Mouse (Mus musculus) embryonic facial prominence, embryonic 14.5 days (tissue): Measurements from ENCODE around the gene Macrod2. TPM values are rescaled to one million over a fixed set of nuclear protein-coding genes. Genes with fewer than 3 reads are reported as not detected.

Source experiments
- ATAC-seq: fragments of 200-750 bp; cut with Nextera tagmentation; 2 replicates; pipeline ENCODE4 v1.8.0; 2017; ENCODE audit warnings: low read depth, moderate number of reproducible peaks, moderate TSS enrichment
- DNase-seq: peaks from one replicate; pipeline ENCODE4 v3.0.0-alpha.2; 2015; ENCODE audit warnings: low spot score
- H3K27ac ChIP-seq: fragments of 300-500 bp; sonication (generic); replicated peaks from 2 replicates; pipeline ENCODE4 v1.5.1; 2014; ENCODE audit warnings: low read depth, mild to moderate bottlenecking, low read length, moderate library complexity
- H3K27me3 ChIP-seq: fragments of 300-500 bp; sonication (generic); replicated peaks from 2 replicates; pipeline ENCODE4 v1.6.1; 2014; ENCODE audit warnings: low read length; ENCODE audit not compliant: control insufficient read depth, insufficient read depth
- H3K36me3 ChIP-seq: fragments of 300-500 bp; sonication (generic); 2 replicates; pipeline ENCODE4 v1.6.1; 2014; ENCODE audit warnings: low read length, mixed read lengths; ENCODE audit not compliant: control insufficient read depth, insufficient read depth
- H3K4me1 ChIP-seq: fragments of 300-500 bp; sonication (generic); 2 replicates; pipeline ENCODE4 v1.6.1; 2014; ENCODE audit warnings: antibody characterized with exemption, low read length; ENCODE audit not compliant: control insufficient read depth, insufficient read depth
- H3K4me2 ChIP-seq: fragments of 300-500 bp; sonication (generic); 2 replicates; pipeline ENCODE4 v1.6.1; 2014; ENCODE audit warnings: low read depth, mild to moderate bottlenecking, low read length, moderate library complexity, mixed read lengths
- H3K4me3 ChIP-seq: fragments of 300-500 bp; sonication (generic); 2 replicates; pipeline ENCODE4 v1.5.1; 2014; ENCODE audit warnings: low read depth, mild to moderate bottlenecking, low read length
- H3K9ac ChIP-seq: fragments of 300-500 bp; sonication (generic); 2 replicates; pipeline ENCODE4 v1.6.1; 2014; ENCODE audit warnings: low read depth, mild to moderate bottlenecking, low read length, moderate library complexity, mixed read lengths
- H3K9me3 ChIP-seq: fragments of 300-500 bp; sonication (generic); 2 replicates; pipeline ENCODE4 v1.6.1; 2016; ENCODE audit warnings: low read length; ENCODE audit not compliant: control insufficient read depth
- WGBS: fragments of 180-500 bp; shearing (Covaris S2); extraction: QIAGEN DNeasy Blood & Tissue Kit; methylation state at CpG from one replicate; pipeline ENCODE4 v1.1.7; 2014; 5-methylcytosine and 5-hydroxymethylcytosine counted together
- polyA plus RNA-seq: library from polyadenylated mRNA; unstranded; fragments of >200 nt; fragmentation: Nextera tagmentation; extraction: Ambion mirVana; gene quantifications from 2 replicates; pipeline ENCODE4 v1.2.1, GENCODE M21; 2014

Gene Macrod2
- polyA plus RNA-seq, 1 experiment from 2014 or later: 29.2 TPM

DNA sequence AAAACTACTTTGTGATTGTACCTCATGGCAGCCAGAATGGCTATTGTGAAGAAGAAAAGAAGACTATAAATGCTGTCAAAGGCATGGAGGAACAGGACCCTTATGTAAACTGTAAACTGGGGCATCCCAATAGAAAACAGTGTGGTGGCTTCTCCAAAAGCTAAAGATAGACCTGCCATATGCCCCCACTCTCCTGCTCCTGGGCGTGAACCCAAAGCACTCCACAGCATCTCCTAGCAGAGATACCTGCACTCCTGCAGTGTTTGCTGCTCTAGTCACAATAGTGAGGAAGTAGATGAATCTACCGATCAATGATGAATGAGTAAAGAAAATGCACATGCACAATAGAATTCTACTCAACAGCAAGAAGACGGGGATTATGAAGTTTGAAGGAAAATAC, 554.4 kb downstream of the Macrod2 start:
- DNase-seq (no peak), ATAC-seq (no peak)
- Histone ChIP-seq H3K4me2 (no peak overlapping the region), H3K27me3 (no peaks in the 10 kb centered on the region), H3K9me3 (no peaks in the 10 kb centered on the region), H3K4me3 (no peak overlapping the region), H3K4me1 (no peaks in the 10 kb centered on the region), H3K27ac (no peak overlapping the region), H3K36me3 (no peaks in the 10 kb centered on the region), H3K9ac (no peak overlapping the region)
- WGBS: 94% methylated on average over 3 of the region's 3 CpGs

DNA sequence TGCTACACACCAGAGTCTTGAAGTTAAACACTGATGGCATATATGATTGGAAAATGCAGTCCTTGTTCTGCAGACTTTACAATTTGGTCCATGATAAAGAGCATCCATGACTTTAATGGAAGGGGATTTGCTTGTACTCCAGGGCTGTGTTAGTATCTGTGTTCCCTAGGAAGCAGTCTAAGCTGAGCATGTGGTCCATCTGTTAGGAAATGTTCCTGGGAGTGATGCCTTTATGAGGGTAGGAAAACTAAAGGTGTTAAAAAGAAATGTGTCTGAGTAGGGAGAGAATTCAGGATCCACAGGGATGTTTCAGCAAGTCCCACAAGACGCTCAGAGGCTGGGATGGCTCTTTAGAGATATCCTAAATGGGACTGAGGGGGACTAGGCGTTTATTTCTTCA, 564.1 kb downstream of the Macrod2 start:
- Histone ChIP-seq H3K9me3 (no peaks in the 10 kb centered on the region), H3K27me3 (no peaks in the 10 kb centered on the region), H3K9ac (no peak overlapping the region), H3K4me1 (no peaks in the 10 kb centered on the region), H3K36me3 (no peaks in the 10 kb centered on the region), H3K4me2 (no peak overlapping the region), H3K4me3 (no peak overlapping the region), H3K27ac (no peak overlapping the region)
- ATAC-seq: no peak
- no peak for DNase-seq
- WGBS: 81% methylated on average over 2 of the region's 2 CpGs

- Histone ChIP-seq H3K27me3 (no peaks in the 10 kb centered on the region), H3K27ac (no peak overlapping the region), H3K4me3 (no peak overlapping the region), H3K4me2 (no peak overlapping the region), H3K36me3 (no peaks in the 10 kb centered on the region), H3K9me3 (no peaks in the 10 kb centered on the region), H3K4me1 (no peaks in the 10 kb centered on the region), H3K9ac (no peak overlapping the region)
- WGBS: 84% methylated on average over 2 of the region's 2 CpGs
- DNase-seq: no peak
- ATAC-seq: no peak
These were observed 575.1 kb downstream of the Macrod2 start for GRCm38 (mm10) chr2:140970181-140970580.

DNA sequence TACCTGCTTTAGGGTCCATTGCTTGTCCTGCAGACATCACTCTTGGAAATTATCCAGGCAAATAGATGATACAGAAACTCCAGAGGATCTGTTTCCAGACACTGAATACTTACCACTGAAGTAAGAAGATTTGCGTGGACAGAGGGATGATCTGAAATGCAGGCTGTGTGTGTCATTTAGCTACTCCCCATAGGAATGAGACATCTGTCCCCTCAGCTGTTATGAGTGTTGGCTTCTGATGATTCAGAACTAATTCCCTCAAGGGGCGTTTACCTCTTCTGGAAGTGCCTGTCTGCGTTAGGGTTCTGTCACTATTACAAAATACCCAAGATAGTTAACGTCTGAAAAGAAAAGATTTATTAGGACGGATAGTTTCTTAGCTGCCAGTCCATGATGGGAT, 576.7 kb downstream of the Macrod2 start:
- Histone ChIP-seq H3K4me3 (no peak overlapping the region), H3K36me3 (no peaks in the 10 kb centered on the region), H3K9ac (no peak overlapping the region), H3K4me1 (no peaks in the 10 kb centered on the region), H3K27me3 (no peaks in the 10 kb centered on the region), H3K27ac (no peak overlapping the region), H3K4me2 (no peak overlapping the region), H3K9me3 (no peaks in the 10 kb centered on the region)
- WGBS: 62% methylated on average over 5 of the region's 5 CpGs
- DNase-seq (no peak), ATAC-seq (no peak)

GRCm38 (mm10) chr2:140985670-140986372, 590.7 kb downstream of the Macrod2 start:
- Histone ChIP-seq H3K36me3 (no peaks in the 10 kb centered on the region), H3K4me1 (no peaks in the 10 kb centered on the region), H3K27ac (no peak overlapping the region), H3K4me3 (no peak overlapping the region), H3K4me2 (no peak overlapping the region), H3K9me3 (no peaks in the 10 kb centered on the region), H3K27me3 (no peaks in the 10 kb centered on the region), H3K9ac (no peak overlapping the region)
- ATAC-seq (no peak), DNase-seq (no peak)
- 91% methylated on average over 3 of the region's 3 CpGs for WGBS

DNA sequence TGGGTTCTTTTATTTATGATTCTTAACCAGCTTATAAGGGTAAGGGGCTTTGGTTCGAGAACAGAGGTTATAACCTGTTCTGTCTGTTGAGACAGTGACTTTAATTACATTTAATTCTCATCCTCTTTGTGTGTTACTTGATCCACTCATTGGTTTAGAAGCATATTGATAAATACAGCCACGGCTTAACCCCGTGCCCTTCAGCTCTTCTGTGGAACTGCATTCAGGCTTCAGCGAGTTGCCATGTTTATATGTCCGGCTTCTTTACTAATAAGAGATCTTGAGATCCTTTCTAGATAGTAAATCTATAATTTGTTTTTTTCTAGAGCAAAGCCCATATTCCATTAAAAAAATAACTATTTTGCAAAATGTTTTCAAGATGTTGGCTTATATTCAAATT, 608.7 kb downstream of the Macrod2 start:
- no peaks in the 10 kb centered on the region for H3K4me1 ChIP-seq
- H3K4me3 ChIP-seq: no peak overlapping the region
- H3K27me3 ChIP-seq: no peaks in the 10 kb centered on the region
- no peak overlapping the region for H3K4me2 ChIP-seq
- 58% methylated on average over 5 of the region's 5 CpGs for WGBS
- H3K9ac ChIP-seq: no peak overlapping the region
- no peaks in the 10 kb centered on the region for H3K9me3 ChIP-seq
- no peak overlapping the region for H3K27ac ChIP-seq
- no peak for DNase-seq
- no peak for ATAC-seq
- H3K36me3 ChIP-seq: no peaks in the 10 kb centered on the region

DNA sequence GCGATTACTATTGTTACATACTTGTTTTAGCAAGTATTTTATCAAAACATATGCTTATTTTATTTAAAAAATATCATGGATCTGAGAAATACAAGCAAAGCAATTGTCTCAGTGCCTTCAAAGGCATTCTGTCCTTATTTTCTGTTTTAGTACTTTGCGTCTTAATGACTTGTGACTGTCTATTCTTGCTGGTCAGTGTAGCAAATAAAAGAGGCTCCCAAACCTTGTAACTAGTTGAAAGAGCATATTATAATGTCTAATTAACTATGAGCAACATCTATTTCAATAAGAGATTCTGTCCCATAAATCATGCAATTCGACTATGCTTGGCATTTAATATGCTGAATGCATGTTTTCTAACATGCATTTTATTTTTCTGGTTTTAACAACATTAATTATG, 609.2 kb downstream of the Macrod2 start:
- no peak overlapping the region for H3K4me2 ChIP-seq
- WGBS: 78% methylated on average over 3 of the region's 3 CpGs
- no peak overlapping the region for H3K27ac ChIP-seq
- H3K36me3 ChIP-seq: no peaks in the 10 kb centered on the region
- H3K9me3 ChIP-seq: no peaks in the 10 kb centered on the region
- no peaks in the 10 kb centered on the region for H3K27me3 ChIP-seq
- H3K4me3 ChIP-seq: no peak overlapping the region
- H3K9ac ChIP-seq: no peak overlapping the region
- no peak for ATAC-seq
- DNase-seq: no peak
- no peaks in the 10 kb centered on the region for H3K4me1 ChIP-seq

- no peak overlapping the region for H3K4me3 ChIP-seq
- no peak overlapping the region for H3K27ac ChIP-seq
- H3K4me1 ChIP-seq: no peaks in the 10 kb centered on the region
- no peak for ATAC-seq
- no peak overlapping the region for H3K9ac ChIP-seq
- H3K36me3 ChIP-seq: no peaks in the 10 kb centered on the region
- no peak overlapping the region for H3K4me2 ChIP-seq
- DNase-seq: no peak
- 89% methylated on average over 6 of the region's 6 CpGs for WGBS
- no peaks in the 10 kb centered on the region for H3K9me3 ChIP-seq
- no peaks in the 10 kb centered on the region for H3K27me3 ChIP-seq
These were observed 610.5 kb downstream of the Macrod2 start for GRCm38 (mm10) chr2:141005616-141006015.

DNA sequence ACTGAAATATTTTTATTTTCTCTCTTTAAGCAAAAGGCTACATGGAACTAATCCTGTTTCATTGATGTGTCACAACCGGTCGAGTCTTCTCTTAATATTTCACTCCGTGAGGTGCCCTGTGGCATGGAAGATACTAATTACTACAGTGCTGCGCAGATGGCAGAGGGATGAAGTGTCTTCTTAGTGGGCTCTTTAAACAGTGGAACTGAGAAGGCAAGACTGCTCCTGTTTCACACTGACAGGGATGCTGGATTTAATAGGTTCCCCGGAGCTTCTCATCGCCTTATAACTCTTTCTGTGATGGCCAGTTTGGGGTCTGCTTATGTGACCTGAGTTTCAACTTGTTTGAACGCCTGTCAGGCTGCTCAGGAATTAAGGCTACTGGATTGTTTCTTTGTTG, 612.6 kb downstream of the Macrod2 start:
- WGBS: 50% methylated on average over 7 of the region's 7 CpGs

More for the DNA sequence above, 612.6 kb downstream of the Macrod2 start:
- no peaks in the 10 kb centered on the region for H3K4me1 ChIP-seq
- no peak overlapping the region for H3K27ac ChIP-seq
- H3K36me3 ChIP-seq: no peaks in the 10 kb centered on the region
- no peaks in the 10 kb centered on the region for H3K27me3 ChIP-seq
- no peaks in the 10 kb centered on the region for H3K9me3 ChIP-seq
- no peak for ATAC-seq
- no peak overlapping the region for H3K4me2 ChIP-seq
- DNase-seq: no peak
- no peak overlapping the region for H3K9ac ChIP-seq
- H3K4me3 ChIP-seq: no peak overlapping the region
